Mouse (Mus musculus): Measurements from ENCODE around the gene Rabgap1l. TPM values are rescaled to one million over a fixed set of nuclear protein-coding genes. Genes with fewer than 3 reads are reported as not detected.

Gene Rabgap1l
- total RNA-seq, 2 experiments from 2014 or later, result 214 to 241 TPM

- DNase-seq (ENCODE audit: extremely low spot score in 1 of 2, low spot score in 1 of 2), result peak in 1 of 2 experiments; percentile 24
These were observed 580.8 kb downstream of the Rabgap1l start for GRCm38 (mm10) chr1:160212123-160212691.

GRCm38 (mm10) chr1:160211597-160212122 lies 581.4 kb downstream of the Rabgap1l start:
- DNase-seq (ENCODE audit: extremely low spot score in 1 of 2, low spot score in 1 of 2), result no peak

GRCm38 (mm10) chr1:160210566-160210965 lies 582.4 kb downstream of the Rabgap1l start:
- no peak for DNase-seq (ENCODE audit: extremely low spot score in 1 of 2, low spot score in 1 of 2)

- no peak for DNase-seq (ENCODE audit: extremely low spot score in 1 of 2, low spot score in 1 of 2)
These were observed 583.2 kb downstream of the Rabgap1l start for GRCm38 (mm10) chr1:160209844-160210243.

GRCm38 (mm10) chr1:160205486-160205885 lies 587.5 kb downstream of the Rabgap1l start:
- no peak for DNase-seq (ENCODE audit: extremely low spot score in 1 of 2, low spot score in 1 of 2)

- DNase-seq (ENCODE audit: extremely low spot score in 1 of 2, low spot score in 1 of 2), result no peak
These were observed 597.7 kb downstream of the Rabgap1l start for GRCm38 (mm10) chr1:160195337-160195663.

GRCm38 (mm10) chr1:160194529-160195336 lies 598.3 kb downstream of the Rabgap1l start, which contains the start of gene Mrps14:
Gene Mrps14 (plus strand): TSS chr1:160195215.
- peak; percentile 90 to 93 for DNase-seq (ENCODE audit: extremely low spot score in 1 of 2, low spot score in 1 of 2)

GRCm38 (mm10) chr1:160184506-160184905 lies 608.5 kb downstream of the Rabgap1l start:
- DNase-seq (ENCODE audit: extremely low spot score in 1 of 2, low spot score in 1 of 2), result peak; percentile 30 to 50

GRCm38 (mm10) chr1:160181216-160181615 lies 611.8 kb downstream of the Rabgap1l start:
- DNase-seq (ENCODE audit: extremely low spot score in 1 of 2, low spot score in 1 of 2), result no peak

GRCm38 (mm10) chr1:160176903-160177302 lies 616.1 kb downstream of the Rabgap1l start:
- DNase-seq (ENCODE audit: extremely low spot score in 1 of 2, low spot score in 1 of 2), result no peak

Small RNAs within 50 kb of the gene (microRNA-seq; reads per million reads assigned to microRNA genes)
- 2.4 to 4.0 reads per million in 2 experiments for gene Mir1927

Other genes with a start within 250 kb of the Rabgap1l start
- 10 to 100 TPM; 38.4 to 43.7 TPM for gene Rc3h1, start 113.2 kb upstream of the Rabgap1l start, total RNA-seq (2021)
- gene Serpinc1, start 185.4 kb upstream of the Rabgap1l start, total RNA-seq (2021), result under 1 TPM; 0.15 to 0.47 TPM
- gene Zbtb37, start 241.6 kb upstream of the Rabgap1l start, total RNA-seq (2021), result 10 to 100 TPM; 15.0 to 18.2 TPM